Mouse (Mus musculus): ENCODE data around the gene Rlf. TPM values are rescaled to one million over a fixed set of nuclear protein-coding genes. Genes with fewer than 3 reads are reported as not detected.
A peak's percentile ranks its signal among the peaks of the same experiment; 100 is the strongest.
"Not testable (repeated sequence)": the region's sequence is repeated elsewhere in the genome, so short reads cannot be mapped to it uniquely, and the experiment has no call there.

Gene Rlf
- polyA plus RNA-seq, 1 experiment from 2014 or later, result 24.5 TPM

DNA sequence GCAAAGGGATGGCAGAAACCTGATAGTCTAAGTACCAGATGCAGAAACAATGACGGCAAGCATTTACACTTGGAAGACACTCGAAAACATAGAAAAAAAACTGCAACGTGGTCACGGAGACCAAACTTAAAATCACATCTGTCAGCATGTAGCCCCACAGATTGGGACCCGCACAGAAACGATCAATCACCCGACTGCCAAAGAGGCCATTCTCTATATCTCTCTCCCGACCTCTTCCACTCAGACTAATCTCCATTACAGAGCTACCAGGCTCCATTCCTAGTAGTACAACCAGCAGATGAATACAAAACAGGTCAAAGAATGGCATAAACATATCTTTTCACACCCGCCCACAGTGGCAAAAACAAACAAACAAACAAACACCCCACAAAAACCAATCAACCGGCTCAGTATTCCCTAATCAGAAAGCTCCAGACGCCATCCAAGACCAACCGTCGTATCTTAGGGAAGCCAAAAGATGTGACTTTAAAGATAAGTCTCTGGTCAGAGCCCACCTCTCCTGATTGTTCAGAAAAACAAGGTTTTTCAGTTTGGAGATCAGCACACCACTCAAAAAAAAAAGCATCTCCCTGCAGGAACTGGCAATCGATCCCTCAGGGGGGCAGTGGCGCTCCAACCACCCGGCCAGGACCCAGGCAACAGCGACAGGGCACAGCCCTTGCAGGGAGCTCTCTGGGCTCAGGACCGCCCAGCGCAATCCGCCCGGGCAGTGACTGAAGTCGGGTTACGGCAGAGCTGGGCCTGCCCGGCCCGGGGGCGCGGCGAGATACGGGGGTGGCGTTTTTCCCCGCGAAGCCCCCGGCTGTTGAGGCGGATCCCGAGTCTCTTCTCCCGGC lies 720 bp downstream of the Rlf start:
- peak overlapping the region; percentile 96 for H3K4me3 ChIP-seq
- ATAC-seq (ENCODE audit: borderline replicate concordance, extremely low read depth, low FRiP score, low TSS enrichment), result peak; percentile 87
- peak overlapping the region; percentile 90 for H3K27ac ChIP-seq
- peaks cover 3% of the 10 kb centered on the region; the same call in 1 of the 2 replicates for H3K27me3 ChIP-seq
- under 1% methylated on average over 32 of the region's 36 CpGs for WGBS
- peak overlapping the region; percentile 96 for H3K9ac ChIP-seq
- H3K9me3 ChIP-seq, result no peaks in the 10 kb centered on the region
- peak overlapping the region; percentile 75 for H3K4me2 ChIP-seq
- H3K4me1 ChIP-seq, result peaks cover 22% of the 10 kb centered on the region
- H3K36me3 ChIP-seq, result no peaks in the 10 kb centered on the region

DNA sequence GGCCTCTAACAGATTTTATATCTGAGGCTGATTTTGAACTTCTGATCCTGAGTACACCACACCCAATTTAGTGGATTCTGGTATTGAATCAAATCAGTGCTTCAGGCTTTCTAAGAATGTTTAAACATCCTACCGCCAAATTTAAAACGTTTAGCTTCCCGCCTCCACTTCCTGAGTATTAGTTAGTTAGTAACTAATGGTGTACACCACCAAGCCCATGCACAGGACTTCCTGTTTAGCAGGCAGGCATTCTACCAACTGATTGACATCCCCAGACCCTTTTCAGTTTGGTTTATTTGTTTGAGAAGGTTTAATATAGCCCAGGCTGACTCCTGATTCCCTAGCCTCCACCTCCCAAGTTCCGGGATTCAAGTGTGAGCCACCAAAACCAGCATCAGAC lies 6.0 kb downstream of the Rlf start:
- Histone ChIP-seq H3K9ac (no peak overlapping the region), H3K4me3 (no peak overlapping the region), H3K9me3 (no peaks in the 10 kb centered on the region), H3K27me3 (no peaks in the 10 kb centered on the region), H3K4me2 (no peak overlapping the region), H3K27ac (no peak overlapping the region), H3K36me3 (no peaks in the 10 kb centered on the region), H3K4me1 (peaks cover 14% of the 10 kb centered on the region)
- 64% methylated on average over 4 of the region's 4 CpGs for WGBS
- no peak for ATAC-seq (ENCODE audit: borderline replicate concordance, extremely low read depth, low FRiP score, low TSS enrichment)

DNA sequence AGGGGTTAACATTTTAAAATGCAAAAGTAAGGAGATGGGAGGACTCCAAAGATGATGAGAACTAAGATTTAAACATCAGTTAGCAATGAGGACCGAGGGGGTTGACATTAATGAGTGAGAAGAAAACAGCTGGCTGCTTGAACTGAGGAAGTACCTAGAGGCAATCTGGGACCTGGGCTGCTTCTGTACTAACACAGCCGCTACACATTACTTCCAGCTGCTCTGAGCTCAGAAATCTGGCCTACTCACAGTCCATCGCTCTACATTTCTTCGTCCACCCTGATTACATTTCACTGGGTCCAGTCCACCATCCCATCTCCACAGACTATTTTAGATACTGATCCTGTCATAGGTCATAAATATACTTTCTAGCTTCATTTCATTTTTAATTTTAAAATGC lies 17.0 kb downstream of the Rlf start:
- Histone ChIP-seq H3K27me3 (no peaks in the 10 kb centered on the region), H3K9ac (no peak overlapping the region), H3K9me3 (no peaks in the 10 kb centered on the region), H3K4me2 (no peak overlapping the region), H3K4me3 (no peak overlapping the region), H3K27ac (no peak overlapping the region), H3K4me1 (no peaks in the 10 kb centered on the region), H3K36me3 (no peaks in the 10 kb centered on the region)
- 92% methylated on average over 4 of the region's 4 CpGs for WGBS
- ATAC-seq (ENCODE audit: borderline replicate concordance, extremely low read depth, low FRiP score, low TSS enrichment), result no peak

DNA sequence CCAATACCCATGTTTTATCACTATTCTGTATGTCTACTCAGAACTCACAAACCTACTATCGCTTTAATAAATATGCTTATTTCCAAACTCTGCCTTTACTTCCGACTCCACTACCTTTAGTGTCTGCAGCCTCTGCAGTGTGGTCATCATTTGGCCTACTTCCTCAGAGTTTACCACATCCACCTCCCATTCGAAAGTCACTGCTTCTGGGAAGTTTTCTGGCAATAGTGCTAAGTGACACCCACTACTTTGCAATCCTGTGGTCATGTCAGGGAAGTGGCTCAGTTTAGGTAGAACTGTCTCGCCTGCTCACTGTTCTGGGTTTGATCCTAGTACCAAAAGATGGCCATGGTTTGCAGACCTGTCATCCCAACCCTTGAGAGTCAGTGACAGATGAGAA lies 17.9 kb downstream of the Rlf start:
- no peak for ATAC-seq (ENCODE audit: borderline replicate concordance, extremely low read depth, low FRiP score, low TSS enrichment)
- Histone ChIP-seq H3K4me3 (no peak overlapping the region), H3K9ac (no peak overlapping the region), H3K4me2 (no peak overlapping the region), H3K27me3 (no peaks in the 10 kb centered on the region), H3K27ac (no peak overlapping the region), H3K9me3 (no peaks in the 10 kb centered on the region), H3K4me1 (no peaks in the 10 kb centered on the region), H3K36me3 (no peaks in the 10 kb centered on the region)
- WGBS, result 83% methylated on average over 4 of the region's 4 CpGs

DNA sequence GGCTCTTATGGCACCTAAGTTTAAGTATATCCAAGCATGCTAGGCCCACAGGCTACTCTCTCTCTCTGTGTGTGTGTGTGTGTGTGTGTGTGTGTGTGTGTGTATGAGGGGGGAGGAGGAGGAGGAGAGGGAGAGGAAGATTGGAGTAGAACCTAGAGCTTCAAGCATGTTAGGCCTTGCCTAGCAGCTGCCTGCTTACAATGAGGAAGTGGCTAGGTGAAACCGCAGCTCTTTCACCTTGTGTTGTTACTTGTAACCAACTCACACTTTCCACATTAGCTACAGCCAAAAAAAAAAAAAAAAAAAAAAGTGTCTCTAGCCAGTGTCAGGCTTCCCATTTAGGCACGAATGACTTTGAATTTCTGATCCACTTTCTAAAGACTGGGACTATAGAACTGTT lies 18.7 kb downstream of the Rlf start:
- H3K4me2 ChIP-seq, result no peak overlapping the region
- 88% methylated on average over 2 of the region's 2 CpGs for WGBS

DNA sequence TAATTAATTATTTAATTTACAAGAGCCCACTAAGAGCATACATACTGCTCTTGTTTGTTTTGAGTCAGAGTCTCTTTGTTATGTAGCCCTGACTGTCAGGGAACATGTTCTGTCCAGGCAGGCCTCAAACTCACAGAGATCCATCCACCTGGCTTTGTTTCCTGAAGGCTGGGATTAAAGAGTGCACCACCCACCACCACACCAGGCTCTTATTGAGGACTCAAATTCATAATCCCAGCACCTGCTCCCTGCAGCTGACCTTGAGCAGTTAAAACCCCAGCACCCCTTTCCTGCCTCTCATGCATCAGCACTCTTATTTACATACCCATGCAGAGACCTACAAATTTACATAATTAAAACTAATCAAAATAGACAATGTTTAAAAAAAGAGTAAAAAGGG lies 20.1 kb downstream of the Rlf start:
- Histone ChIP-seq H3K4me2 (no peak overlapping the region), H3K36me3 (peaks cover 2% of the 10 kb centered on the region; the same call in 1 of the 2 replicates), H3K9me3 (no peaks in the 10 kb centered on the region), H3K27ac (no peak overlapping the region), H3K27me3 (no peaks in the 10 kb centered on the region), H3K9ac (no peak overlapping the region), H3K4me1 (no peaks in the 10 kb centered on the region), H3K4me3 (no peak overlapping the region)
- ATAC-seq (ENCODE audit: borderline replicate concordance, extremely low read depth, low FRiP score, low TSS enrichment), result no peak

More for the DNA sequence above, 18.7 kb downstream of the Rlf start:
- H3K27me3 ChIP-seq, result no peaks in the 10 kb centered on the region
- no peak overlapping the region for H3K27ac ChIP-seq
- H3K4me3 ChIP-seq, result no peak overlapping the region
- H3K9me3 ChIP-seq, result no peaks in the 10 kb centered on the region
- no peak for ATAC-seq (ENCODE audit: borderline replicate concordance, extremely low read depth, low FRiP score, low TSS enrichment)
- no peaks in the 10 kb centered on the region for H3K4me1 ChIP-seq
- no peak overlapping the region for H3K9ac ChIP-seq
- H3K36me3 ChIP-seq, result no peaks in the 10 kb centered on the region

DNA sequence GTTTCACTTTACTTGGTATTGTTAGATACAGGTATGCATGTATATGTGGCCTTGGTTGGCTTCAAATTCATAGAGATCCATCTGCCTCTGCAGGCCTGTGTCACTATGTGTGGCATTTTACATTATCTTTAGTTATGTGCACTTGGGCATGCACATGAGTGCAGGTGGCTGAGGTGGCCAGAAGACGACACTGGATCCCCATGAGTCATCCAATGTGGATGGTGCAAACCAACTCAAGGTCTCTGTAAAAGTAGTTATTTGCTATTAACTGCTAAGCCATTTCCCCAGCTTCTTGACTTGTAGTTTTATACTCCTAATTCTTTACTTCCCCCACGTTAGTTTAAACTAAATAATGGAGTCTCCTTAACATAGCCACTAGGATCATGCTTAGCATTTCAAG lies 22.6 kb downstream of the Rlf start:
- no peak overlapping the region for H3K27ac ChIP-seq
- H3K4me2 ChIP-seq, result no peak overlapping the region
- peaks cover 17% of the 10 kb centered on the region for H3K36me3 ChIP-seq
- H3K4me1 ChIP-seq, result no peaks in the 10 kb centered on the region
- H3K9ac ChIP-seq, result no peak overlapping the region
- no peak overlapping the region for H3K4me3 ChIP-seq
- no peak for ATAC-seq (ENCODE audit: borderline replicate concordance, extremely low read depth, low FRiP score, low TSS enrichment)
- 81% methylated on average over 2 of the region's 2 CpGs for WGBS
- H3K9me3 ChIP-seq, result no peaks in the 10 kb centered on the region
- no peaks in the 10 kb centered on the region for H3K27me3 ChIP-seq

DNA sequence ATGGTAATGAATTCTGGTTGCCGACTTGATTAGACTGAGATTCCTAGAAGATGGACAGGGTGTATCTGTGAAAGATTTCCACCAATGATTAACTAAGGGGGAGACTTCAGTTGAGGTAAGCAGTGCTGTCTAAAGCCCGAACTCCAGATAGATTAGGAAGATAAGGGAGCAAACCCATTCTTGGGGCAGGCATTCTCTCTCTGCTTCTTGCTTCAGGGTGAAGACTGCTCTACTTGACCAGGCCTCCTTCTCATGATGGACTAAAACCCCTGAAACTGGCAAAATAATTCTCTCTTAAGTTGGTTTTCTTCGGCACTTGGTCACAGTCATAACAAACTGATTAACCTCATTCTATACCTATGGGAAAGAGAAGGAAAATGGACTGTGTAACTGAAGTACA lies 25.5 kb downstream of the Rlf start:
- Histone ChIP-seq H3K4me3 (no peak overlapping the region), H3K36me3 (peaks cover 25% of the 10 kb centered on the region), H3K27ac (no peak overlapping the region), H3K27me3 (no peaks in the 10 kb centered on the region), H3K9ac (no peak overlapping the region), H3K4me1 (no peaks in the 10 kb centered on the region), H3K4me2 (no peak overlapping the region), H3K9me3 (no peaks in the 10 kb centered on the region)
- 79% methylated on average over 3 of the region's 3 CpGs for WGBS
- ATAC-seq (ENCODE audit: borderline replicate concordance, extremely low read depth, low FRiP score, low TSS enrichment), result no peak

DNA sequence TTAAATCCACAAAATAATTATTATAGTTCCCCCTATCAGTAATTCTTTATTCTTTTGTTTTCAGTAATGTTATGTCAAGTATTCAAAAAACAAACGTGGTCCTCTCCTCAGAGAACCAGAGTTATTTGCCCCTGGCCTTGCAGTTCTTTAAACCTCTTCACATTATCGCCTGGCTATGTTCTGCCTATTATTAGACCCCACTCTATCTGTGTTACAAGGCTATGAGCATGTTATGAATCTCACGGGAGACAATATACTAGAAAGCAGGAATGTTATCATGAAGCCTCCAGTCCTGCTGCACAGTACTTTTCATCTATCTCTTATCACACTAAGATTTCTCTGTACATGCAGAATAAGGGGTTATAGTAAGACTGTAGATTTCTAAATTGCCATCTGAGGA lies 35.2 kb downstream of the Rlf start:
- Histone ChIP-seq H3K4me2 (no peak overlapping the region), H3K27ac (no peak overlapping the region), H3K27me3 (no peaks in the 10 kb centered on the region), H3K4me3 (no peak overlapping the region), H3K9ac (no peak overlapping the region), H3K36me3 (peaks cover 32% of the 10 kb centered on the region), H3K4me1 (no peaks in the 10 kb centered on the region), H3K9me3 (no peaks in the 10 kb centered on the region)
- WGBS, result 95% methylated on average over 3 of the region's 3 CpGs
- ATAC-seq (ENCODE audit: borderline replicate concordance, extremely low read depth, low FRiP score, low TSS enrichment), result no peak

DNA sequence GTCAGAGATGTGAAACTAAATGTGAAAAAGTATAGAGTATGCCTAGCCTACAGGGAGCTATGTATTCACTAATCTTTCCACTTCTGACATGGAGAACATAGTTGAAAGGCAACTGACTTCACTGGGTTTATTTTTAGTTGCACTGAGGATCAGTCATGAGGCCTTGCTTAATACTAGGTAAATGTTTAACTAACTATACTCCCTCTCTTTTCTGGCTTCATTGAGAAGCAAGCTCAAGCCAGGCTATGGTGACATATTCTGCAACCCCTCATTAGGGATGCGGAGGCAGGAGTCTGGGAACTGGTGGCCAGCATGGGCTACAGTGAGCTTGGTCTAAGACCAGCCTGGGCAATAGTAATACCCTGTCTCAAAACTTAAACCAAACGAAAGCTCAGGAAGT lies 47.2 kb downstream of the Rlf start:
- H3K4me3 ChIP-seq, result no peak overlapping the region
- no peaks in the 10 kb centered on the region for H3K27me3 ChIP-seq
- 94% methylated on average over 2 of the region's 2 CpGs for WGBS
- H3K36me3 ChIP-seq, result peaks cover 60% of the 10 kb centered on the region
- no peak overlapping the region for H3K27ac ChIP-seq
- no peak overlapping the region for H3K4me2 ChIP-seq
- H3K4me1 ChIP-seq, result no peaks in the 10 kb centered on the region
- ATAC-seq (ENCODE audit: borderline replicate concordance, extremely low read depth, low FRiP score, low TSS enrichment), result no peak
- no peak overlapping the region for H3K9ac ChIP-seq
- no peaks in the 10 kb centered on the region for H3K9me3 ChIP-seq

DNA sequence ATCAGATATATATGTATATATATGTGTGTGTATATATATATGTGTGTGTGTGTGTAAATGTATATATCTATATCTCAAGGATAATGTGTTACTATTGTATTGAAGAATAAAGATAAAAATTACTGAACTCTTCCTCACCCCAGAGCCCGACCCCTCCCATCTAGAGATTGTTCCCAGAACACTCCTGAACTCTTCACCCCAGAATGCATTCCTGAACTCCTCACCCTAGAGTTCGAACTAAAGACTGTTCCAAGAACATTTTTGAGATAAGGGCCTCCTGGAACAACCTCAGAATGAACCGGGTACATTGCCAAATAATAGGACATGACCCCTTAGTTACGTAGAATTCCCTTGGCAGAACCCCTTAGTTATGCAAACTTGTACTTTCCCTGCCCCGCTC lies 48.2 kb downstream of the Rlf start:
- not testable (repeated sequence) for H3K27me3 ChIP-seq; H3K4me1 ChIP-seq; ATAC-seq (ENCODE audit: borderline replicate concordance, extremely low read depth, low FRiP score, low TSS enrichment); H3K27ac ChIP-seq; H3K9ac ChIP-seq; H3K4me3 ChIP-seq; H3K9me3 ChIP-seq; H3K4me2 ChIP-seq
- WGBS, result 34% methylated on average over 3 of the region's 5 CpGs
- peaks cover 62% of the 10 kb centered on the region for H3K36me3 ChIP-seq

DNA sequence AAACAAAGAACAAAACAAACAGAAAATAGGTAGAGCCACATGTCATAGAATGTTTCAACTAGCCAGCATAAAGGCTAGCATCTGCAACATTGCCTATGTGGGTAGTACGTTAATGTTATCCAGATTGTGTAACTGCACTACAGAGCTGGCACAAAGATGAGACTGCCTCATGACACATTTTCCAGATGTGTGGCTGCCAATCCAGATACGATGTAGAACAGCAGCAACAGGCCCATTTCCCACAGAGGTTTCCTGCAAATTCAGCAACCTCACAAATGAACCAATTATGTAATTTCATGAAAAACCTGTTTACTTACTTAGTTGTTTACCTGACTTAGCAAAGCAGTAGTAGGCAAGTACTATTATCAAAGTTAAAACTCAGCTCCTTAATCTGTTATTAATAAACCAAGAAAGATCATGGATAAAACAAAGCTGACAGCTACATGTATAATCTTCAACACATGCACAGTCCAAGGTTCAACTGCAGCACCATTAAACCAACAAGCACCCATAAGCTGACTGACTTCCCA lies 51.3 kb downstream of the Rlf start:
- Histone ChIP-seq H3K4me3 (no peak overlapping the region), H3K36me3 (peaks cover 41% of the 10 kb centered on the region), H3K27me3 (no peaks in the 10 kb centered on the region), H3K4me1 (no peaks in the 10 kb centered on the region), H3K27ac (no peak overlapping the region), H3K9ac (no peak overlapping the region), H3K9me3 (no peaks in the 10 kb centered on the region), H3K4me2 (no peak overlapping the region)
- 92% methylated on average over 2 of the region's 2 CpGs for WGBS
- no peak for ATAC-seq (ENCODE audit: borderline replicate concordance, extremely low read depth, low FRiP score, low TSS enrichment)
